Mouse (Mus musculus): ENCODE measurements at regions not wholly inside any gene's neighbourhood (a gene's known extent, or its start where the extent isn't known, plus 50 kb on each side); places are given as distances from the start of the nearest gene placed in this dataset.

DNA sequence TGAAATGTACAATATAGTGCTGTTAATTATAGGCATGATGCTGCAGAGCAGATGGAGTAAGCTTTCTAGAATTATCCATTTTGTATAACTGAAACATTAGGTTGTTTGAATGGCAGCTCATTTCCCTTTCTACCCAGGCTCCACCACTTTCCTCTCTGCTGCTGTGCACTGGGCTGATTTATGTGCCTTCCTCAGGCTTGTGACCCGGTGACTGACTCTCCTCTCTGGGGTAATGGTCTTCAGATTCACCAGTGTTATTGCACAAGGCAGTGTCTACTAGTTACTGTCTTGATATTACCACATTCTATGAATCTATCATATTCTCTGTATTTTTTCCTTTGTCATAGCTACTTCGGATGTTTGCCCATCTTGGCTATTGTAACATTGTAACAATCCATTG is 109.4 kb upstream of the Tpk1 start:
- no peak for DNase-seq (ENCODE audit: low spot score in 2 of 2)
- Histone ChIP-seq H3K27ac (no peak overlapping the region), H3K4me3 (no peak overlapping the region)
- no peak for TF ChIP-seq CTCF (conservative IDR thresholded peaks at IDR 0.05)

DNA sequence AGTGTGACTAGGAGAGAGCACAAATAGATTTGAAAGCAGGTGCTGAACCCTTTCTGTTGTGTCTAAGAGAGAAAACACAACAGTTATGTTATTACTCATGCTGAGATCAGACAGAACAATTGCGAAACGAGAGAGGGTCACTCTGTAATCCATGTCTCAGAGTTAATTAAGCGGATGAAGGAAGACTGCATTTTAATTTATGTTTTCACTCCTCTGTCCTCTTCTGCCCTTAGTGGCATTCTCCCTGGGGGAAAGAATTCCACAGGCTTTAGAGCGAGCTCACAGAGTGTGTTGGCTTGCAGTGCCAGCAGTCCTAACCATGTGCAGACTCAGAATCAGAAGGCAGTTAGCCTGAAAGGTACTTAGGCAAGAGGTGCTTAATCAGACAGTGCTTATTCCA is 108.4 kb upstream of the Tpk1 start:
- no peak for DNase-seq (ENCODE audit: low spot score in 2 of 2)
- no peak for TF ChIP-seq CTCF (conservative IDR thresholded peaks at IDR 0.05)
- Histone ChIP-seq H3K4me3 (no peak overlapping the region), H3K27ac (no peak overlapping the region)

DNA sequence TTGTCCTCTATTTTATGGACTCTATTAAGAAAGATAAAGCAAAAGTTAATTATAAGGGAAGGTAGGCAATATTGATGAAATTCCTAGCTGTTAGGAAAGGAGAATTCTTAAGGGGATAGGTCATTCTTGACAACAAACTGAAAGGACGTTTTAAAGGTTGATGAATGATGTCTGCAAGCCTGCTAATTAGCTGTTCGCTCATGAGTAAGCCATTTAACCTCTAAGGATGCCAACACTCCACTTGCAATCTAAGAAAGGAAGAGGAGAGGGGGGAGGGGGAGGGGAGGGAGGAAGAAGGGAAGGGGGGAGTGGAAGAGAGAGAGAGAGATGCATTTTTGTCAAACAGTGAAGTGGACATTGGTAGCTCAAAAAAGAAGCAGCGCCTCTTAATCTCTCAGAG is 107.5 kb upstream of the Tpk1 start:
- no peak for TF ChIP-seq CTCF (conservative IDR thresholded peaks at IDR 0.05)
- no peak for DNase-seq (ENCODE audit: low spot score in 2 of 2)
- Histone ChIP-seq H3K4me3 (no peak overlapping the region), H3K27ac (no peak overlapping the region)

DNA sequence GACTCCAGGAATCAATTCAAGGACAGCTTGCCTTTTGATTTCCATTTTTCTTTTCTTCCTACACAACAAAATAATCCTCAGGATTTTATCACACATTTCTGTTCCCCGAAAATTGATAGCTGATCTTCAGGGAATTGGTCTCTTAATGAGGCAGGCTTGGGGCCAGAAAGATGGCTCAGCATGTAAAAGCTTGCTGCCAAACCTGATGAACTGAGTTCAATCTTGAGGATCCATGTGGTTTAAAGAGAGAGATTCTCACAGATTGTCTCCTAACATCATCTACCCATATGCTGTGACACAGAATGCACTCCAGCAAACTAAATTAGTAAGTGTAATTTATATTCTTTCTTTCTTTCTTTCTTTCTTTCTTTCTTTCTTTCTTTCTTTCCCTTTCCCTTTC is 99.9 kb upstream of the Tpk1 start:
- no peak for TF ChIP-seq CTCF (conservative IDR thresholded peaks at IDR 0.05)
- no peak overlapping the region for H3K27ac ChIP-seq

More for the DNA sequence above, 99.9 kb upstream of the Tpk1 start:
- no peak overlapping the region for H3K4me3 ChIP-seq
- DNase-seq (ENCODE audit: low spot score in 2 of 2), result peak in 1 of 2 experiments; percentile 1
